Mouse (Mus musculus) embryonic fibroblast, embryonic 13.5 days (primary cell): Measurements from ENCODE around the gene Slc7a15. TPM values are rescaled to one million over a fixed set of nuclear protein-coding genes. Genes with fewer than 3 reads are reported as not detected.
"Not testable (repeated sequence)": the region's sequence is repeated elsewhere in the genome, so short reads cannot be mapped to it uniquely, and the experiment has no call there.

ENCODE experiments used
- H3K27ac ChIP-seq: 2 replicates; pipeline ENCODE4 v1.5.1; 2012; ENCODE audit warnings: low read length, control low read depth, inconsistent platforms; ENCODE audit not compliant: insufficient read depth
- H3K4me1 ChIP-seq: 2 replicates; pipeline ENCODE4 v1.6.1; 2011; ENCODE audit warnings: low read length; ENCODE audit not compliant: control insufficient read depth, insufficient read depth
- H3K4me3 ChIP-seq: 2 replicates; pipeline ENCODE4 v1.5.1; 2011; ENCODE audit warnings: mild to moderate bottlenecking, control low read depth, low read length; ENCODE audit not compliant: insufficient read depth
- CTCF ChIP-seq: IDR thresholded peaks from 2 replicates; pipeline ENCODE4 v1.5.1; 2011; ENCODE audit warnings: mild to moderate bottlenecking, control low read depth, low read length, moderate library complexity, borderline replicate concordance; ENCODE audit not compliant: insufficient read depth
- POLR2A ChIP-seq: IDR thresholded peaks from 2 replicates; pipeline ENCODE4 v1.6.1; 2011; ENCODE audit warnings: low read depth, mild to moderate bottlenecking, control low read depth, low read length, moderate library complexity
- polyA plus RNA-seq: library from polyadenylated mRNA; stranded (reverse); fragments of >200 nt; gene quantifications from 2 replicates; pipeline ENCODE4 v1.2.4, GENCODE M21; 2011; ENCODE audit warnings: low read depth; ENCODE audit not compliant: missing spikeins, insufficient read length

Slc7a15 gene
- not detected in 2 replicates for polyA plus RNA-seq

DNA sequence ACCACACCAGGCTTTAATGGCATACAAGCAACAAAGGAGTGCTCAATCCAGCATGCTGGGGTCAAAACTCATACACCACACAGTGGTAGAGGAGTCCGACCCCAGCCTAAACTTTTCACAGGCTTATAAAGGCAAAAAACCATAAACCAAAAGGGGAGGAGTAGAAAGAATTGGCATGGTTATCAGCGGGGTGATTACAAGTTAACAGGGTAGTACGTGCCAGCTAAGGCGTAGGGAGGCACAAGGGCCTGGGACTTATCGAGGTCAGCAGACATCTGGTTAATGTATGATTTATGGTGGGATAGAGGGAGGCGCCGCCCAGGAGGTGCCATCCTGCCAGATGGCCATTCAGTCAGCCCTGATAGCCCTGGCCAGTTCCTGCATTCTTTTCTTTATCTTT is at the start of gene Slc7a15:
Gene Slc7a15 (minus strand): TSS at position 101 of the 400 bp plus-strand sequence.
- H3K4me3 ChIP-seq: not testable (repeated sequence)

DNA sequence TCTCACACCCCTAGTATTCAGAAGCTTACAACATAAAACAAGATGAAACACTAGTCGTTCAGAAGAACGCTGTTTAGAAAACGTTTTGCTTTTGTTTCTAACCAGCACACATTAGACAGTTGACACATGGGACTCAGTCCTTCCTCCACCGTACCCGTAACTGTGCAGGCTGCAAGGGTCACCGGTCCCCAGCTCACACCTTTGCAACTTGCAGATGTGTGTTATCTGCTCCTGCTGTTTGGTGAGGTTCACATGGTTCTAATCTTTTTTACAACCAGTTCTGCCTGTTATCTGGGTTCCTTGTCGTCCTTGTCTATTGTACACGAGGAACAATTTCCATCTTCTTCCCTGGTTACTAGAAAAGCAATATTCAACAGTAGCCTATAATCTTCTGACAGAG is 49.3 kb upstream of the Slc7a15 start:
- H3K27ac ChIP-seq, H3K4me3 ChIP-seq, H3K4me1 ChIP-seq: not testable (repeated sequence)

More for the DNA sequence above, at the start of gene Slc7a15:
- not testable (repeated sequence) for H3K4me1 ChIP-seq, H3K27ac ChIP-seq

DNA sequence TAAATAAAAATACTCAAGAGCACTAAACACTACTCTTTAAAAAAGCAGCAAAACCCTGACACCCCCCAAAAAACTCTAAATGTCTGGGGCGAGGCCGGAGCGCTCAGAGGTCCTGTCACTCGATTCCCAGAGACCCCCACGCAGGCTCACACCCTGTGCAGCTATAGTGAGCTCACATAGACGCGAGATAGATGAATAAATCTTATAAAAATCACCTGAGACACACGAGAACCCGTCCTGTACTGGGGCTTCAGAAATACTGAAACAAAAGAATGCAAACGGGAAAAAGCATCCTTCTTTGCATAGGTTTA is 42.5 kb upstream of the Slc7a15 start:
- Histone ChIP-seq H3K4me1 (no peaks in the 10 kb centered on the region), H3K4me3 (peak overlapping the region; percentile 66), H3K27ac (no peak overlapping the region)
- TF ChIP-seq CTCF (no peak), POLR2A (0 out of 2 replicates have a peak, but pooled peaks have one; percentile 4)

DNA sequence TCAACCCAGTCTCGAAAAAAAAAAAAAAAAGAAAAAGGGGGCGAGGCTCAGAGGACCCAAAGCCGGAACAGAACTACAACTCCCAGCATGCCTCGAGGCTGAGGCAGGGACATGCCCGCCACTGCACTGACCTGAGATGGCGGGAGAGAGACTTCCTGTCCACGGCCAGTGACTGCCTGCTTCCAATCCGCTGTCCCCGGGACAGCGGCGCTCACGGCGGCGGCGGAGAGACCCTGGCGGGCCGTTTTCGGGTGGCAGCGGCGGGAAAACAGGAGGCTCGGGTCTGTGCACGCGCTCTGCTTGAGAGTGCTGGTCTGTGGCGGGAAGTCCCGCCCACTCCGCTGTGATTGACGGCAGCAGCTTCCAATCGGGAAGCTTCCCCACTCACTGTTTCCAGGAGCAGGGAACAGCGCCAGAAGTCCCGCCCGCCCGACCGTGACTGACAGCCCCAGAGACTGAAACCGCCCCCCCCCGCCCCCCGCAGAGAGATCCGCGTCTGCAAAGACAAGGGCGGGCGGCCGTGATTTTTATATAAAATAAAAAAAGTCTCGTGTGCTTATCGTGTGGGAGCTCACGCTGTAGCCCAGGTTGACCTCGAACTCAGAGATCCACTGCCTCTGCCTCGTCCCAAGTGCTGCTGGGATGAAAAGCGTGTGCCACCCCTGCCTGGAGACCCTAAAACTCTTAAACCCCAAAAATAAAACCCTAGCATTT is 42.0 kb upstream of the Slc7a15 start:
- Histone ChIP-seq H3K4me1 (no peaks in the 10 kb centered on the region), H3K4me3 (peak overlapping the region; percentile 80), H3K27ac (peak overlapping the region; percentile 91)
- TF ChIP-seq CTCF (no peak), POLR2A (peak; percentile 56; the same call in 1 of the 2 replicates)

DNA sequence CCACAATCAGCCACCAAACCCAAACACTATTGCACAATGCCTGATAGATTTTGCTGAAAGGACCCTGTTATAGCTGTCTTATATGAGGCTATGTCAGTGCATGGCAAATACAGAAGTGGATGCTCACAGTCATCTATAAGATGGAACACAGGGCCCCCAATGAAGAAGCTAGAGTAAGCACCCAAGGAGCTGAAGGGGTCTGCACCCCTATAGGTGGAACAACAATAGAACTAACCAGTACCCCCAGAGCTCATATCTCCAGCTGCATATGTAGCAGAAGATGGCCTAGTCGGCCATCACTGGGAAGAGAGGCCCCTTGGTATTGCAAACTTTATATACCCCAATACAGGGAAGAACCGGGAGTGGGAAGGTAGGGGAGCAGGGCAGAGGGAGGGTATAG is 41.3 kb upstream of the Slc7a15 start:
- H3K4me3 ChIP-seq: peak overlapping the region; percentile 39
- H3K4me1 ChIP-seq, H3K27ac ChIP-seq: not testable (repeated sequence)

DNA sequence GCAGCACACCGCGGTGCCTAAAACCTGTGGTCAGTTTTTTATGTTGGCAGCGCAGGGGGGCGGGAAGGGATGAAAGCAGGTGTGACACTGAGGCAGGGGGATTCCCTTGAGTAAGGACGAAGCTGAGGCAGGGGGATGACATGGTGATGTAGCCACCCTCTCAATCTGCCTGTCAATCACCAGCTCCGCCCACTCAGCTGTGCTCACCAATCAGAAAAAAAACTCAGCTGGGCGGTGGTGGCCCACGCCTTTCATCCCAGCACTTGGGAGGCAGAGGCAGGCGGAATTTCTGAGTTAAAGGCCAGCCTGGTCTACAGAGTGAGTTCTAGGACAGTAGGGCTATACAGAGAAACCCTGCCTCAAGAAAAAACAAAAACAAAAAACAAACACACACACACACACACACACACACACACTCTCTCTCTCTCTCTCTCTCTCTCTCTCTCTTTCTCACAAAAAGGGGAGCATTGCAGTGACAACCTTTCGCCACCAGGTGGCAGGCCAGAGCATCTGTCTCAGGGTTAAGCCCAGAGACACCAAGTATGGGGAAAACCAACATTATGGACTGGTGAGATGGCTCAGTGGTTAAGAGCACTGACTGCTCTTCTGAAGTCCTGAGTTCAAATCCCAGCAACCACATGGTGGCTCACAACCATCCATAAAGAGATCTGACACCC is 39.7 kb upstream of the Slc7a15 start:
- not testable (repeated sequence) for H3K27ac ChIP-seq, H3K4me1 ChIP-seq, H3K4me3 ChIP-seq
- peak; percentile 81; the same call in 1 of the 2 replicates for TF ChIP-seq CTCF

DNA sequence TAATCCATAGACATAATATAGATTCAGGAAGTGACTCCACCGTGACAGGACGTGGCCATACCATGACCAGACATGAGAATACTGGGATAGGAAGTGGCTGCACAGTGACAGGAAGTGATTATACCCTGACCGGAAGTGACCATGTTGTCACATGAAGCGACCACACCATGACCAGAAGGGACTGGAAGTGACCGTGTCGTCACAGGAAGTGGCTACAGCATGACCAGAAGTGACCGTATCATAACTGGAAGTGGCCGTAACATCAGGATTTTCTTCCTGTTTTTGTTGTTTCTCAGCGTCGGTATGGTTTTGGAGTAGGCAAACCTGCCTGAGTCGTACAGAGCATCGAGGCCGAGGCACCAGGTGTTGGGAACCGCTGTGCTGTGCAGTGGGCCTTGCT is 38.1 kb upstream of the Slc7a15 start:
- no peak overlapping the region for H3K4me3 ChIP-seq
- no peak for TF ChIP-seq POLR2A
- TF ChIP-seq CTCF: no peak
- no peak overlapping the region for H3K27ac ChIP-seq
- no peaks in the 10 kb centered on the region for H3K4me1 ChIP-seq

DNA sequence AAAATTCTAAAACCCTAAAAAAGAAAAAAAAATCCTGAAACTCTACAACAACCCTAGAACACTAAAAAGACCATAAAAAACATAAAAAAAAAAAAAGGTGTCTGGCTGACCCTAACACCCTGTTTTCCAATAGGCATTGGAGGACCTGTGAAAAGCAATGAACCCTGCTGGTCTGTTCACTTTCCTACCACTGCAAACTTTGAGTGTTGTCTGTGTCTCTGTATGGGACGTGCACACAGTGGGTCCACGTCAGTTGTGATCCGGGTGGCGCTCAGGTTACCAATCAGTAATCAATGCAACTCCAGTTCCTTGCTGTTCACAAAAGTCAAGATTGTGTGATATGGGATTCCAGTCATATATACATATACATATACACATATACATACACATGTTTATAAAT is 36.7 kb upstream of the Slc7a15 start:
- Histone ChIP-seq H3K27ac (no peak overlapping the region), H3K4me1 (no peaks in the 10 kb centered on the region), H3K4me3 (no peak overlapping the region)
- no peak for TF ChIP-seq POLR2A
- no peak for TF ChIP-seq CTCF

DNA sequence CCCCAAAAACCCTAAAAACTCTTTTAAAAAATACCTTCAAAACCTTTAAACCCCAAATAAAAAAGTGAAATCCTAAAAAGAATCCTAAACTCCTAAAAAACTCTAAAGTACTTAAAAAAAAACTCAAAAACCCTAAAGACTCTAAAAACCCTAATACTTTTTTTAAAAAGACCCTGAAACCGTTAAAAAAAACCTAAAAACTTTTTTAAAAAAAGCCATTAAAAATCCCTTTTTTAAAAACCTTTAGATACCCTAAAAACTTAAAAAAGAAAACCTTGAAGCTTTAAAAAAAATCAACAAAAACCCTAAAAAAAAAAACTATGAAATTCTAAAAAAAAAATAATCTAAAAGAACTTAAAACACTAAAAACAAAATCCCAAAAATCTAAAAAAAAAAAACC is 35.4 kb upstream of the Slc7a15 start:
- no peak overlapping the region for H3K27ac ChIP-seq
- H3K4me1 ChIP-seq: no peaks in the 10 kb centered on the region
- H3K4me3 ChIP-seq: no peak overlapping the region
- TF ChIP-seq POLR2A (no peak), CTCF (no peak)

DNA sequence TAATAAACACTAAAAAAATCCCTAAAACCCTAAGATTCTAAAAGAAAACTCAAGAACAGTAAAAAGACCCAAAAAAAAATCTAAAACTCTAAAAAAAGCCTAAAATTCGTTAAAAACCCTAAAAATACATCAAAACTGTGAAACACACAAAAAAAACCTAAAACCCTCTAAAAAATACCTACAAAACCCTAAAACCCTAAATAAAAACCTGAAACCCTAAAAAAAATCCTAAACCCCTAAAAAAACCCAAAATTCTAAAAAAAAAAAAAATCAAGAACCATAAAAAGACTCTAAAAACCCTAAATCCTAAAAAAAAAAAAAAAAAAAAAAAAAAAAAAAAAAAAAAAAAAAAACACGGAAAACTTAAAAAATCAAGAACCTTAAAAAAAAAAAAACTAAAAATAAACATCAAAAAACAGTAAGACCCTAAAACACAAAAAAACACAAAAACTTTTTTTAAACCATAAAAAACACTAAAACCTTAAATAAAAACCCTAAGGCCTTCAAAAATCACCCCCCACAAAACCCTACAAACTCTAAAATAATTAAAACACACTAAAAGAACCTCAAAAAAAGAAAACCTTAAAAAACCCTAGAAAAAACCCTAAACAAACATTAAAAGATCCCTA is 34.0 kb upstream of the Slc7a15 start:
- no peak overlapping the region for H3K4me3 ChIP-seq
- no peaks in the 10 kb centered on the region for H3K4me1 ChIP-seq
- no peak overlapping the region for H3K27ac ChIP-seq
- no peak for TF ChIP-seq POLR2A
- TF ChIP-seq CTCF: no peak

DNA sequence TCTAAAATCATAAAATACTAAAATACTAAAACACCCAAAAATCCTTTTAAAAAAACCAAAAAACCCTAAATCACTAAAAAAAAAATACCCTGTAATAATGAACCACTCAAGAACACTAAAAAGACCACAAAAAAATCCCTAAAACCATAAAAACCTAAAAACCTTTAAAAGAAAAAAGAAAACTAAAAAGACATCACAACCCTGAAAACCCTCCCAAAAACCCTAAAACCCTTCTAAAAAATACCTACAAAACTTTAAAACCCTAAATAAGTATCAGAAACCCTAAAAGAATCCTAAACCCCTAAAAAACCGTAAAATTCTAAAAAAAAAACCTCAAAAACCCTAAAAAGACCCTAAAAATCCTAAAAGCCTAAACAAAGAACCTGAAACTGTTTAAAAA is 32.8 kb upstream of the Slc7a15 start:
- no peak for TF ChIP-seq POLR2A
- Histone ChIP-seq H3K4me3 (no peak overlapping the region), H3K4me1 (no peaks in the 10 kb centered on the region), H3K27ac (no peak overlapping the region)
